Mouse (Mus musculus) C2C12 (cell line): Measurements from ENCODE around the gene Uhrf1bp1. TPM values are rescaled to one million over a fixed set of nuclear protein-coding genes. Genes with fewer than 3 reads are reported as not detected.

Experiments
- H3K27me3 ChIP-seq: one replicate; pipeline ENCODE4 v1.6.1; 2011; ENCODE audit not compliant: control insufficient read depth, insufficient read depth, insufficient read length
- H3K36me3 ChIP-seq: one replicate; pipeline ENCODE4 v1.6.1; 2011; ENCODE audit not compliant: control insufficient read depth, insufficient read depth
- H3K4me3 ChIP-seq: one replicate; pipeline ENCODE4 v1.5.1; 2011; ENCODE audit warnings: mild to moderate bottlenecking, control low read depth; ENCODE audit not compliant: poor library complexity, insufficient read depth, severe bottlenecking
- H3K79me2 ChIP-seq: one replicate; pipeline ENCODE4 v1.6.1; 2011; ENCODE audit not compliant: control insufficient read depth, insufficient read depth
- H3K79me3 ChIP-seq: one replicate; pipeline ENCODE4 v1.6.1; 2011; ENCODE audit warnings: low read depth, control low read depth
- H3ac ChIP-seq: one replicate; pipeline ENCODE3; 2011; ENCODE audit warnings: low read depth; ENCODE audit not compliant: control insufficient read depth, insufficient read length
- CEBPB ChIP-seq: IDR thresholded peaks from one replicate; pipeline ENCODE4 v1.6.1; 2011; ENCODE audit warnings: low read depth, mild to moderate bottlenecking, control low read depth, moderate library complexity
- CTCF ChIP-seq: IDR thresholded peaks from one replicate; pipeline ENCODE4 v1.5.1; 2011; ENCODE audit not compliant: control insufficient read depth, insufficient read depth, insufficient read length
- FOSL1 ChIP-seq: IDR thresholded peaks from one replicate; pipeline ENCODE4 v1.8.0; 2011; ENCODE audit warnings: mild to moderate bottlenecking, low read length; ENCODE audit not compliant: poor library complexity, insufficient read depth, severe bottlenecking
- MAX ChIP-seq: IDR thresholded peaks from one replicate; pipeline ENCODE4 v1.6.1; 2011; ENCODE audit warnings: mild to moderate bottlenecking, control low read depth
- MYOD1 ChIP-seq: IDR thresholded peaks from one replicate; pipeline ENCODE4 v1.6.1; 2011; ENCODE audit warnings: low read depth; ENCODE audit not compliant: control insufficient read depth, insufficient read length
- MYOG ChIP-seq: IDR thresholded peaks from one replicate; pipeline ENCODE4 v1.6.1; 2011; ENCODE audit not compliant: control insufficient read depth, insufficient read length; ENCODE audit errors: extremely low read depth
- USF1 ChIP-seq: IDR thresholded peaks from one replicate; pipeline ENCODE4 v1.6.1; 2011; ENCODE audit warnings: low read depth, mild to moderate bottlenecking, control low read depth, moderate library complexity
- polyA plus RNA-seq: library from polyadenylated mRNA; unstranded; fragments of >200 nt; fragmentation: generic; extraction: Trizol; gene quantifications from one replicate; pipeline ENCODE4 v1.2.1, GENCODE M21; 2012; ENCODE audit warnings: missing spikeins

Gene Uhrf1bp1
- polyA plus RNA-seq, 1 experiment = 6.6 TPM

GRCm38 (mm10) chr17:27823142-27823905 is 32.9 kb upstream of the Uhrf1bp1 start:
- no peak overlapping the region for H3K4me3 ChIP-seq
- no peak for TF ChIP-seq MYOG
- no peak for TF ChIP-seq CTCF
- H3K79me3 ChIP-seq = peaks cover 20% of the 10 kb centered on the region
- H3K36me3 ChIP-seq = no peaks in the 10 kb centered on the region
- no peaks in the 10 kb centered on the region for H3K27me3 ChIP-seq
- H3K79me2 ChIP-seq = peaks cover 20% of the 10 kb centered on the region
- no peak overlapping the region for H3ac ChIP-seq

GRCm38 (mm10) chr17:27824941-27825340 is 31.3 kb upstream of the Uhrf1bp1 start:
- H3K27me3 ChIP-seq = peaks cover 3% of the 10 kb centered on the region
- H3ac ChIP-seq = peak overlapping the region; percentile 3
- TF ChIP-seq CTCF (no peak), MYOD1 (no peak), USF1 (no peak), MAX (no peak), MYOG (no peak), CEBPB (no peak), FOSL1 (no peak)
- H3K79me3 ChIP-seq = peaks cover 3% of the 10 kb centered on the region
- H3K79me2 ChIP-seq = peaks cover 4% of the 10 kb centered on the region
- no peak overlapping the region for H3K4me3 ChIP-seq
- no peaks in the 10 kb centered on the region for H3K36me3 ChIP-seq

GRCm38 (mm10) chr17:27825539-27825938 is 30.7 kb upstream of the Uhrf1bp1 start:
- Histone ChIP-seq H3K79me3 (no peaks in the 10 kb centered on the region), H3K4me3 (no peak overlapping the region), H3K79me2 (no peaks in the 10 kb centered on the region), H3ac (no peak overlapping the region), H3K27me3 (peaks cover 3% of the 10 kb centered on the region), H3K36me3 (no peaks in the 10 kb centered on the region)
- TF ChIP-seq MAX = no peak
- no peak for TF ChIP-seq MYOD1
- TF ChIP-seq FOSL1 = no peak
- no peak for TF ChIP-seq MYOG
- TF ChIP-seq CEBPB = no peak
- TF ChIP-seq CTCF = no peak
- TF ChIP-seq USF1 = no peak

DNA sequence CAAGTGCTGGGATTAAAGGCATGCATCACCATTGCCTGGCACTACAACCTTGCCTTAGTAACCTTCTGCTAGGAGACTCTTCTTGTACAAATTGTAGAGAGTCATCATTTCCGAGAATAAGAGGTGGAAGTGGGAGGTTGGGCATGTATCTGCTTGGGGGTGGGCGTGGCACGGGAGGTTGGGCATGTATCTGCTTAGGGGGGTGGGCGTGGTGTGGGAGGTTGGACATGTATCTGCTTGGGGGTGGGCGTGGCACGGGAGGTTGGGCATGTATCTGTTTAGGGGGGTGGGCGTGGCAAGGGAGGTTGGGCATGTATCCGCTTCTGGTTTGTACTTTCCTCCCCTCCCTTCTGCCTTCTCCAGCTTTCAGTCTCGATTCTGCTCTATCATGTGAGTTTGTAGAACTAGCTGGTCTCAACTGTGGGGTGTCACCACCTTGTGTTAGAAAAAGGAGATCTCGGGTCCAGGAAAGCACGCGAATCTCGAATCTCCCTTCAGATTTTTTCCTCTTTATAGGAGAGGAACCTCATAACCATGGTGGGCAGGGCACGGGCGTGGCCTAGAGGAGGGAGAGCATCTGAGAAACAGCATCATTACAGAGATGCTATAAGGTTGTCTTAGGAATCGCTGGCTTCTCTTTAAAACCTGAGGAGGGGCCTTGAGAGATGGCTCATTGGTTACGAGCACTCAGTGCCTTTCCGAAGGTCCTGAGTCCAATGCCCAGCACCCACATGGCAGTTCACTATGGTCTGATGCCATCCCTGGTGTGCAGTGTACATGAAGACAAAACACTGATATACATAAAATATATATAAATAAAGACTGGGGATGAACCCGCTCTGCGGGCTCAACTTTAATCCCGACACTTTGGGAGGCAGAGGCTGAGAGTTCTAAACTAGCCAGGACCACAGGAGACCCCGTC is 30.0 kb upstream of the Uhrf1bp1 start:
- H3ac ChIP-seq = peak overlapping the region; percentile 57
- no peak for TF ChIP-seq MAX
- TF ChIP-seq CTCF = no peak
- no peak for TF ChIP-seq MYOG
- no peak for TF ChIP-seq MYOD1
- no peak for TF ChIP-seq USF1
- TF ChIP-seq CEBPB = no peak
- TF ChIP-seq FOSL1 = no peak
- no peaks in the 10 kb centered on the region for H3K79me2 ChIP-seq
- peaks cover 3% of the 10 kb centered on the region for H3K27me3 ChIP-seq
- peak overlapping the region; percentile 27 for H3K4me3 ChIP-seq
- no peaks in the 10 kb centered on the region for H3K36me3 ChIP-seq
- H3K79me3 ChIP-seq = no peaks in the 10 kb centered on the region

- peak overlapping the region; percentile 57 for H3ac ChIP-seq
- no peak for TF ChIP-seq FOSL1
- no peak for TF ChIP-seq MAX
- TF ChIP-seq MYOG = no peak
- no peak for TF ChIP-seq USF1
- no peak for TF ChIP-seq CTCF
- TF ChIP-seq CEBPB = no peak
- TF ChIP-seq MYOD1 = no peak
- peaks cover 3% of the 10 kb centered on the region for H3K27me3 ChIP-seq
- no peaks in the 10 kb centered on the region for H3K79me2 ChIP-seq
- peak overlapping the region; percentile 27 for H3K4me3 ChIP-seq
- H3K79me3 ChIP-seq = no peaks in the 10 kb centered on the region
- H3K36me3 ChIP-seq = no peaks in the 10 kb centered on the region
These were observed 29.3 kb upstream of the Uhrf1bp1 start for GRCm38 (mm10) chr17:27826908-27827383.
